Mouse (Mus musculus): ENCODE measurements at regions not wholly inside any gene's neighbourhood (a gene's known extent, or its start where the extent isn't known, plus 50 kb on each side); places are given as distances from the start of the nearest gene placed in this dataset.

DNA sequence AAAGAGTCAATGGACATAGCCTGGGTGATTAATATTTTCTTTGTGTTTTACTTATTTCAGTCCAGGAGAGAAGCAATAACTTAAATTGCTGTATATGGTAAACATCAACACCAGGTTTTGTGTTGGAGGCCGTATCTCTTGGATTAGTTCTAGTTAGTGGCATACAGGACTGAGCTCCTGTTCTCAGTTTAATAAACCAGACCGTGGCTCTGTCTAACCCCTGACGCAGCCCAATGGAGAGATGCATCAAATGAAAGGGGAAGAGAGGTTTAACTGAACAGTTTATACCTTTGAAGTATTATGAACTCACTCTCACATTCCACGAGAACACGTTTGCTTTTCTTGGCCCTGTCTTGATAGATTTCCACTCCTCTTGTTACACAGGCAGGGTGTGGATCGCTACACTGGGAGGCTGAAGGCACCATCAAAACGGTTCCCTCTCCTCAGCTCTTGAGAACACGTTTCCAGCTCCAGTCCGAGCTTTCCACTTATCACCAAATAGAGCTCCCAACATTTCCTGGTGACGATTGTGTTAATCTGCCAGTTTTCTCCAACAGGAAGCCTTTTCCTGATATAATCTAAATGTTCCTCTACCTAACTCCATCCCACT is 54.0 kb upstream of the Cerkl start:
- in situ Hi-C loops (cut with MseI, MboI) = loop anchor here (5.0 to 10.0 kb wide), 4 partner anchors 132 to 264 kb away; no protein-coding TSS in a partner anchor

DNA sequence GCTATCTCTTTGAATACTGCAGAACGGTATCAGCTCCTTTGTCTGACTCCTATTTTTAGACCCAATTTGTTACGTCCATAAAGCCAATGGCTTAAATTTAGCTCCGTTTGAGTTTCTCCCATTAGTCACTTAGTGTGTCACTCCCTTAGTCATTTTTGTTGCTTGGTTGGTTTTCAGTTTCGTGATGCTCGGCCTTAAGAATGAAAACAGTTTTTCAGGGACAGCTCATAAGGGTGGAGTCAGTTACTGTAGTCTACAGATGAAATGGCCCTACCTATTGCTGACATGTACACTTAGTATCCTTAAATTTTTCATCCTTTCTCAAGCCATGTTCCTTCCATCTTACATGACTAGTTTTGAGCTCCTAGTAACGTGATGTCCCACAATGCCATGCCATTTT is 54.5 kb upstream of the Cerkl start:
- in situ Hi-C loops (cut with MseI, MboI) = loop anchor here (5.0 to 10.0 kb wide), 4 partner anchors 131 to 264 kb away; no protein-coding TSS in a partner anchor

DNA sequence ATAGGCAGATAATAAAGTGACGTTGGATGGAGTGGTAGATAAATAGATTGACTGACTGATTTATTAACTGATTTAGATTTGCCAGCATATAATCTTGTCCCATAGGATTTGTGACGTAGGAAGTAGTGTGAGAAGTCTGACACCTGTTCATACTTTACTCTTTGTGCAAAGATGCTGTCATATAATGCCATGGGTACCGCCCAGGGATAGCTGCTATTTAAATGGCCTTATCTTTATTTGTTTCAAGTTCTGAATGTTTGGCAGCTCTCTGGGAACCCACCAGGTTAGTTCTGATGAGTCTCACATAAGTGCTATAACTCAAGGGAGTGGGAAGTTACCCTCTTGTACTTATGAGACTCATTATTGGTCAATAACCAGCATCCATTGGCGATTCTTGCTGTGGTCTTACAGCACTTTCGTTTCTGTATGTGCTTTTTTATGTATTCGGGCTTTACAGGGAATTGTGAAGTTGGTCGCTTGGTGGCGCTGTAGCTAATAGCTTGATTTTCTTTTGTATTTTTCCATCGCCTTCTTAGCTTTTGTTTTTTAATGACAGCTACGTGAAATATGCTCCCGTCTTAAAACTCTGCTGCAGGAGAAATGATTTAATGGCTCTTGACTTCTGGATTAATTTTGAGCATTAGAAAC is 55.2 kb upstream of the Cerkl start:
- in situ Hi-C loops (cut with MseI, MboI) = loop anchor here (5.0 to 10.0 kb wide), 4 partner anchors 131 to 263 kb away; no protein-coding TSS in a partner anchor

DNA sequence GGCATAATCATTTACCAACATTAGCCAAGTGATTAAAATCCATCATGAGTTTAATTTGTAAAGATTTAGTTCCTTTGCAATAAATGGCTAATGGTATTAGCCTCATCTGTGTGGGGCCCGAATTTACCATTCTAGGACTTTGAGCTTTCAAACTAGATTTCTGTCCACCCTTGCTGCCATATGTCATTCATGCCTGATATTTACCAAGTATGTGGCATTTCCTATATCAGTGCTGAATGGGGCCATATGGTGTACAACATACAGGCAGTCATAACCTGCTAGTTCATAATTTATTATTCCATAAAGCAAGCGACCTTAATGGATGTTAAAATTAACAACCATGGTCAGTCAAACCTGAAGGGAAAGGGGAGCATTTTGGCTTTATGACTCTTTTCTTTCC is 55.8 kb upstream of the Cerkl start:
- in situ Hi-C loops (cut with MseI, MboI) = loop anchor here (5.0 to 10.0 kb wide), 4 partner anchors 130 to 262 kb away; no protein-coding TSS in a partner anchor

DNA sequence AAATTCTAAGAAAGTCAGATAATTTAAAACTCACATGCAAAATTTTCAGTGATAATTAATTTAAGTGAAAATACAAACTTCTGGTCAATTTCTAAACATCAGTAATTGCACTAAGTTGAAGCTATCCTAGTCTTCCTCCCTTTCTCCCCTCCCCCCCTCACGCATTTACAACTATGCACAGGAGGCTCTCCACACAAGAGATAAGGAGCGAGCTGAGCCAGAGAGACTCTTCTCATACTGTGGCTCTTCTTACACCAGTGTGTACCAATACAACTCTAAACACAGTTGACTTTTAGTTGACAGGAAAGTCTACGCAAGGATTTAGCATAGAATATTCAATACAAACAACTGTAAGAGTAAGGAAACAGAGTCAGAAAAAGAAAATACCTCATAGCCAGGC is 57.1 kb upstream of the Cerkl start:
- in situ Hi-C loops (cut with MseI, MboI) = loop anchor here (5.0 to 10.0 kb wide), 4 partner anchors 129 to 261 kb away; no protein-coding TSS in a partner anchor

DNA sequence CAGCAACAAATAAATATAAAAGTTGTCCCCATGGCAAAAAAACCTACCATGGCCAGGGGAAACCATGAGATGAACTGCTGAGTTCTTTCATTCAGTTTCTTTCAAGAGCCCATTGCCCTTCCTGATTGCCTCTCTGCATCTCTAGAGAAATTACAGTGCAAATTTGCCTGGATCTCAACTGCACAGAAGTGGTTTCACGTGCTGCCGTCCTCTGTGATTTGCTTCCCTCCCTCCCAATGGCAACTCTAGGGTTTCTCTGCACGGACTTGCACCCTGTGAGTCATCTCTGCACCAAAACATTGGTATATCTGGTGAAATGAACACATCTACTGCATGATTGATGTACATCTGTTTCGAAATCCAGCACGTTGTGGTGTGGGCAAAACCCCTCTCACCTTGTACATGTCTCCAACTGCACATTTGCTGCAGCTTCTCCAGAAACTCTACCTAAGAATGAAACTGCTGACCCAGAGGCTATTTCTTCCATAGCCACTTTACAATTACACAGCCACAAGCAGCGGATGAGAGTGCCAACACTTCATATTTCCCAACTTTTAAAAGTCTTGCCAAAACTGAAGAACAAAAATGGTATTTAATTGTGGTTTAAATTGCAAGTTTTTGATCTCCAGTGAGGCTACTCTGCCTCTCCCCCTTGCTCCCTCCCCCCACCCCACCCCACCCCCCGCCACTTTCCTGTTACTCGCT is 61.6 kb upstream of the Cerkl start:
- in situ Hi-C loops (cut with MseI, MboI) = loop anchor here (10.0 kb wide), 2 partner anchors 247 to 257 kb away; no protein-coding TSS in a partner anchor

DNA sequence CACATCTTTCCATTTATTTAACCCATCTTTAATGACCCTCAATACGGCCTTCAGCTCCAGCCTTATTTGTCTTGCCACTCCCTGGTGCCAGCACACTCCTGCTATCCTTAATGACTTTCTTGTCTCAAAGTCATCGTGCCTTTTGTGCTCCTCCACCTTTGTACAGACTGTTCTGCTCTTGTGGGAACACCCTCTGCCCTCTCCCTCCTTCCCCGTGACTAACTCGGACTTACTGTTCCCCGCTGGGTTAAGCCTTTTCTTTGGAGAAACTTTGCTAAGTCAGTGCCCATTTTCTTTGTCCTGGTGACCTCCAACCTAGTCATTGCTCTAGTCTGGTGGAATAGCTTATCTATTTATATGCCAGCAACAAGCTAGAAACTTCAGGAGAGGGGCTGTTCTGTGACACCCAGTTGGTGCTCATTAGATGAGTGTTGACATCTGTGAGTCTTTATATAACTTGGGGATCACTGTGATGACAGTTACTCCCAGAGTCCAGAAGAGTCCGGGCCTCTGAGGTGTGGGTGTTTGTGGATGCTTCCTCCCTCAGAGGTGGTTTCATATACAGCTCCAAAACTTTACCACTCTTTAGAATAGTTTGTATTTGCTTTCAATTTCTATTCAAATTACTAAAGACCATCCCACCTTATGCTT is 63.3 kb upstream of the Cerkl start:
- in situ Hi-C loops (cut with MseI, MboI) = loop anchor here (10.0 kb wide), 2 partner anchors 245 to 255 kb away; no protein-coding TSS in a partner anchor

DNA sequence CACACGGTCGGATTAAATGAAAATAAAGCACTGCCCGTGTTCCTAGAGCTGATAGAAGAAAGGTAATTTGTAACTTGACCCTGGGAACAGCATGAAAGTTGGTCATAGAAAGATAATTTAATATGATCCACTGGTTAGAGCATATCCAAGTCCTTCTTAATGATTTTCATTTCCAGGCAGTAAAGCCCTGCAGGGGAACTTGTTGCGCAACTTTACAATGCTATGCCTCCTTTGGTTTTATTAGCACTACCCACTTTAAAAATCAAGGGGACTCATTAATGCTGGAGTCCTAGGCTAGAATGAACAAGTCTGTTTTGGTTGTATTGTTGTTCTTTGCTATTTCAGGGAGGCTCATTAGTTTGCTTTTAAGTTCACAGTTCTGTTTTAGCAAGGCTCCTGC is 66.9 kb upstream of the Cerkl start:
- in situ Hi-C loops (cut with MseI, MboI) = no loop called here

DNA sequence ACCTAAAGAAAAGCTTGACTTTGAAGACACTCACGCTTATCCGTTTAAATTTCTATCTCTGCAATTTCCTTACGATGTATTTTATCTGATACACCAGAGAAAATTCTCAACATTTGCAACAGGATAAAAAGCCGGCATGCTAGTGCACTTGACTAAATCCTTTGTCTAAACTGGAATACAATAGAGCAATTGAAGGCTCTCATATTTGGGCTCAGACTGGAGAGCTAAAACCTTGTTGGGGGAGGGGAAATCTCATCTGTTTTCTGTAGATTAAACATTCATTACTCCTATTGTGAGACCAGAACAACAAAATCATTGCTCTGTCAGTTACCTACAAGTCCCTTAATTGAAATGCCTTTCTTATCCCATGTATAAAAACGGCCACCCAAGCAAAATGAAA is 70.9 kb upstream of the Cerkl start:
- in situ Hi-C loops (cut with MseI, MboI) = no loop called here

DNA sequence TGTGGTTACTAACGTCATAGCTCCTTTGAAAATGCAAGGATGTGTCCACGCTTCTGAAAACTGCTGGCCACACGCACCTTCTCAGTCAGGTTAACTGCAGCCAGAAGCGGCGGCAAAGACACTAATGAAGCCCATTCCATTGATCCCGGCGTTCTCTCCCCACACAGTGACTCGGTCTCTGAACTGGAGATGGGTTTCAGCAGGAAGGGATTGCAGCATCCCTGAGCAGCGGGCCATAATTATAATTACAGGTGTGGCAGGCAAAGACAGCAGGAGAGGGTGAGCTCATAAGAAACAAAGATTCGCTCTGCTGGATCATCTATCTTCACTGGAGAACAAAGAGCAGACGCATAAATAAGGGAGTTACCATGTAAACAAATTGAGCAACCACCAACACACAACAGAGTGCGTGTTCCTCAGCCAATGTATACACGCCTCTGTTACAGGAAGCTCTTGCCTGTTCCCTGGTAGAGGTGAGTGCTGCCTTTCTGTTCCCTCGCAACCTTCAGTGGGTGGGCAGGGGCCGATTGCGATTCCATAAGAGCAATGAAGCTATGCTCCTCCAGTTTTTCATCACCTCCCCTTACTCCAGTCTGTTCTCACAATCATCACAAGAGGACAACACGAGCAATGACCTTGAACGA is 71.9 kb upstream of the Cerkl start:
- in situ Hi-C loops (cut with MseI, MboI) = no loop called here

DNA sequence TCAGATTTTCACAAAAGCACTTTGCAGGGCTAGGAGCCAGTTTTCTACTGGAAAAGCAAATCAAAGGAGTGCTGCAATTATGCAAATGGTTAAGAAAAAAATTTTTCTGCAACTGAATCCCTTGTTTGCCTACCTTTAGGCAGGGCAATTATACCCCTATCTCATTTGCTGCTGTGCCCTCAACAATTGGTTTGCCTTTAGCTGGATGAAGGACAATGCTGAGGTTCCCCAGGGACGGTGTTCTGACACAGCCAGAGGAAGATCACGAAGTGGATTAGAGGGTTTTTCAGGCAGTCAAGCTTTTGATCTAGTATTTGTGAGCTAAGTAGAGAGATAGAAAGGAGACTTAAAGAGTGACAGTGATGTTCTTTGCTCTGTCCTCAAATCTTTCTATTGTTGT is 72.6 kb upstream of the Cerkl start:
- in situ Hi-C loops (cut with MseI, MboI) = no loop called here

DNA sequence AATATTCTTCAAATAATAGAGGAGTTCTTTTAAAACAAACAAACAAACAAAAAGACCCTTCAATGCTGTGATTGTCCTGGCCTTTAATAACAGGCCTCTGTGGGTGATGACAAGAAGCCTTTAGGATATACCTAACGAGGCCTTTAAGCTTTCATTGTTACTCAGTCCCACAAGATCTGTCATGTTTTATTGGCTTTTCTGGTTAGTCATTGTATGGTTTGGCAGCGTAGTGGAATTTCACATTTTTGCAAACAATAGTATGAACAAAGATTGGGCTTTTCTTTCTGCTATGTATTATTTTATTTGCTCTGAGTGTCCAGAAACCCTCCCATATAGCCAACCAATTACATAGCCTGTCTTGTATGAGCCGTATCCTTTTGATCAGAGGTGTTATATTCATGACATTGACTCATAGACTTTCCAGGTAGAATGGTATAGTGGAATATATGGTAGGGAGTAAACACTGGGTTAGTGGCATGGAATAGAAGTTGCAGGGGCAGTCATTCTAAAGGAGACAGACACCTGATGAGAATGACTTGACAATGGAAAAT is 76.1 kb upstream of the Cerkl start:
- in situ Hi-C loops (cut with MseI, MboI) = no loop called here

DNA sequence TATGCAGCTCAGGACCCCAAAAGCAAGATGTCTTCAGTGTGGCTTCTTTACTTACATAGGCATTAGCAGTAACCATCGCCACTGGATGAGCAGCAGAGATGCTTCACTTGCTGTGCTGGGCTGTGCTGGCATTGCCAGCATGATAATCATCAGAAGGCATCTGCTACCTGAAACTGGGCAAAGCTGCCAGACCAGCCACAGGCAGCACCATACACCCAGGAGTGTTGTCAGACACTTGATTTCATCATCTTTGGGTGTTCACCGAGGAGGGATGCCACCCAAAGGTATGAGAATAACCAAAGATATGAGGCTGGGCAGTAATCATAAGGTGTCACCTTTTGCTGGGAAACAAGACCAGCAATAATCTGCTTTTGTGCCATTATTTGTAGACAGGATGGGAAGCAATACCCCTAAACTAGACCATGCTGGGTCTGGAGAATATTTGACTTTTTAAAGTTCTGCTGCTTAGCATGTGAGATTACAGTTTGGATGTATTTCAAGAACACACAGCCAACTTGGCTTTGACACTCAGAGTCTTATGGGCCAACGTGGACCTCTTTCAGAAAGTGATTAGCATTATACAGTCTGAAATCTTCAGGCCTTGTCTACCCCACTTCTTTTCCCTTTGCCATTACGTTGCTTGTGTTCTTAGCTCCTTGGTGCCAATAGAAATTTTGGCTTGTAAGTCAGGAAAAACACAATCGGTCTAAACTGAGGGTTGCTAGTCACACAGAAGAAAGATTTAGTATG is 80.7 kb upstream of the Cerkl start:
- in situ Hi-C loops (cut with MseI, MboI) = no loop called here

DNA sequence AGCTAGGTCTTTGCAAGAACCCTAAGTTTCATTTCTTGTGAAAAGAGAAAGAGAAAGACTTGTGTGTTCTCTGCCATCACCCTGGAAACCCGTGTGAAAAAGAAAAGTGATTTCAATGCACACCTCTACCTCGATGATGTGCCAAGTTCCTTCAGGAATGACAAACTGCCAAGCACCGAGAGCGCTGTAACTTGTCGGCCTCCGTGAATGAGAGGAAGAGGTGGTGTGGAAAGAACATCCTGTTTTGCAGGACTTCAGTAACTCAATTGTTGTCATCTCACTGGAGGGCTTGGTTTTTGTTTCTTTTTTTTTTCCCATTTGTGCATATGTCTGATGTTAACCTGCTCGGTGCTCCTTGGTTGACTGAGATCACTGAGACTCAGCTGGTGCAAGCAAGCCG is 83.8 kb upstream of the Cerkl start:
- in situ Hi-C loops (cut with MseI, MboI) = no loop called here

DNA sequence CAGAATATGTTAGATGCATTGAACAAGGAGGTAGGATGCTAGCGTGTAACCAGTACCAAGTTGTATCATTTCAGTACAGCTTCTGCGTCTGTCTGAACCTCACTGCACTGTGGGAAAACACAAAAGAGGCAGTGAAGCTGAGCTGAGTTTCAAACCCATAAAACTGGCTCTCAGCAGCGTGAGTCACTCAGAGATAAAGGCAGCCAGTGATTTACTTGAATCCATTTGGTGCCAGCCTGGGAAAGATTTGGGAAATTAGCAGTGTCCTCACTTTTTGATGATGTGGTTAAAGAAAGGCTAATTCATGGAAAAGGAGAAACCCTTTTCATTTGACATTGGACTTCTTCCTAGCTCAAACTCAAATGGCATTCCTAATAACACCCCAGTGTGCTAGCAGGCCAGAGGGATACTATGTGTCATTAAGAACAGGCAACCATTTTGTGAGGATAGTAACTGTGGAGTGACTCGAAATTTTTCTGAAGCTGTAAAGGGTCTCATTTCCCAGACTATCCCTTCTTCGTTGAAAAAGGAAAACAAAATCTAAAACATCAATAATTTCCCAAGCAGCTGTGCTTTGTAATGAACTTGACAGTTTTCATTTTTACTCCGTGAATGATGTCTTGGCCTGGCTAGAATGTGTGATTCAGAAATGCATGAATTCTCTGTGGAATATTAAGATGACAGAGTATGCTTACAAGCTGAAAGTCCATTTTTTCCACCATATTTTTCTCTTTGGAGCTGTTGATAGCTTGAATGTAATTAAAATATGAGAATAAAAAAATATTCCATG is 85.8 kb upstream of the Cerkl start:
- in situ Hi-C loops (cut with MseI, MboI) = no loop called here

DNA sequence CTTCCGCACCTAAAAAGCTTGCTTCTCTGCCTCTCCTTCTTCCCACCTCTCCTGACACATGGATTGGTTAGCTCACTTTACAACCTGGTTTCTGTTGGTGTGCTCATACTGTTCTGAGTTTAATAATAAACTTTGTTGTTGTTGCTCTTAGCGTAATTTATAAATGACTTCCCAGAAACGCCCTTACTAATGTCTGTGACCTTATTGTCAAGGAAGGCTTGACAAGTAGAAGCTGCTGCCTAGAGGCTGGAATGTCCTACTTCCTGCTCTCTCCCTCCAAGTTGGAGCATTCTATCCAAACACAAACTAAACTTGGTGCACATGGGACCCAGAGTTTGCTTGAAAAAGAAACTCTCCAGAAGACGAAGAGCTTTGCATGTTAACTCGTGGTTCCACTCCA is 86.9 kb upstream of the Cerkl start:
- in situ Hi-C loops (cut with MseI, MboI) = no loop called here

DNA sequence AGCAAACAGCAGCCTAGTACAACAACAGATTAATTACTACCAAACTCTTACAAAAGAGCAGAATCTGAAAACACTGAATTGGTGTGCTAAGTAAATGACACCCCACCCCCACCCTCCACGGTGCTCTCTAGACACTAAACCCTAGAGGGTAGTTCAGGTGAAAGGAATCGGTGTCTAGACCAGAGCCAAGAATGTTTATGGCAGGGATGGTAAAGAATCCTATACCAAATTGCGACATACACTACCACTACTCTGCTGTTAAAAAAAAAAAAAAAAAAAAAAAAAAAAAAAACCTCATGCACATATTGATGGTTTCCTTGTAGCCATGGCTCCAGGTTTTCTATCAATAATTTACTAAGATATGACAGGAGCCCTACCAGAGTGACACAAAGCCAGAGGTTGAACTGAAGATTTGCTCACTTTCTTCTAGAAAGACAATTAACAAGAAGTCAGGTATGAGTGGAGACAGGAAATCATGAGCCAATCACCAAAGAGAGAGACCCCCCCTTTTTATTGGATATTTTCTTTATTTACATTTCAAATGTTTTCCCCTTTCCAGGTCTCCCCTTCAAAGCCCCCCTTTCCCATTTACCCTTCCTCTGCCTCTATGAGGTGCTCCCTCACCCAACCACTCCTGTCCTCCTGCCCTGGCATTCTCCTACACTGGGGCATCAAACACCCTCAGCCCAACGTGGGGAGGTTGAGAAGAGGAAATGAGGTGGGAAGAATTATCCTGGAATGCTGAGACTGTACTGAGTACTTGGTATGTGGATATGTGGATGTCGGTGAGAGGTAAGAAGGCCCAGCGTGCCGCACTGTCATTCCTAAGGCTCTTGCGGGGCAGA is 87.6 kb upstream of the Cerkl start:
- in situ Hi-C loops (cut with MseI, MboI) = no loop called here

DNA sequence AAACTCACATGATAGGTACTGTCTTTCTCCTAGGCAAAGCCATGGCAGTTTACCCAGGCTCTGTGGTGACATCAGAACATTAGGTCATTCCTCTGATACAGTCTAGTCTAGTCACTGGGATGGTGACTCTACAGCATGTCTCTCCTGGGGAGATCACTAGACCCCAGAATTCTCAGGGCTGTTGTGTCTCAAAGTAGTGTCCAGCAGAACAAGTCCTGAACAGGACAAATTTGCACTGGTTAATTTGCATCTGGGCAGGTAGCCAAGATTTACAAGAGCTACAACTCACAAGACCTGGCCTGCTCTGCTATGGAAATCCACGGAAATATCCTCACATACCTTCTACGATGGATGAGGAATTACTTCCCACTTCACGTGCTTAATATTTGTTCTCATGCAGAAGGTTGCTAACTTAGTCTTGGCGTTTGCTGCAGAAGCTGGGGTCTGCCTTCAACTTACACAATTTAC is 88.2 kb upstream of the Cerkl start:
- in situ Hi-C loops (cut with MseI, MboI) = no loop called here

DNA sequence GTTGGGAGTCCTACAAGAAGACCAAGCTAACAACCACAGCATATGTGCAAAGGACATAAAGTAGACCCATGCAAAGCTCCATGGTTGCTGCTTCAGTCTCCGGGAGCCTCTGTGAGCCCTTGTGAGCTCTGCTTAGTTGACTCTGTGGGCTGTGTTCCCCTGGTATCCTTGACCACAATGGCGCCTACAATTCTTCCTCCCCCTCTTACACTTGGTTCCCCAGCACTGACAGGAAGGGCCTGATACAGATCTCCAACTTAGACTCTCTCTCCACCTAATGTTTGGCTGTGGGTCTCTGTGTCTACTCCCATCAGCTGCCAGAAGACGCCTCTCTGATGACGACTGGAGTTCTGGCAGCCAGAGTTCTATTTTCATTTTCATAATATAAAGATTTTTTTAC is 88.9 kb upstream of the Itprid2 start:
- in situ Hi-C loops (cut with MseI, MboI) = no loop called here

All from mouse trophoblast stem cell (cell line).